Mouse (Mus musculus) right cerebral cortex, adult 18-20 months (tissue): ENCODE results near the gene 9130409I23Rik.
"Not testable (repeated sequence)": the region's sequence is repeated elsewhere in the genome, so short reads cannot be mapped to it uniquely, and the experiment has no call there.

Experiments used
- DNase-seq: peaks from one replicate; pipeline ENCODE4 v3.0.0; 2022; ENCODE audit warnings: mixed read lengths

9130409I23Rik gene

DNA sequence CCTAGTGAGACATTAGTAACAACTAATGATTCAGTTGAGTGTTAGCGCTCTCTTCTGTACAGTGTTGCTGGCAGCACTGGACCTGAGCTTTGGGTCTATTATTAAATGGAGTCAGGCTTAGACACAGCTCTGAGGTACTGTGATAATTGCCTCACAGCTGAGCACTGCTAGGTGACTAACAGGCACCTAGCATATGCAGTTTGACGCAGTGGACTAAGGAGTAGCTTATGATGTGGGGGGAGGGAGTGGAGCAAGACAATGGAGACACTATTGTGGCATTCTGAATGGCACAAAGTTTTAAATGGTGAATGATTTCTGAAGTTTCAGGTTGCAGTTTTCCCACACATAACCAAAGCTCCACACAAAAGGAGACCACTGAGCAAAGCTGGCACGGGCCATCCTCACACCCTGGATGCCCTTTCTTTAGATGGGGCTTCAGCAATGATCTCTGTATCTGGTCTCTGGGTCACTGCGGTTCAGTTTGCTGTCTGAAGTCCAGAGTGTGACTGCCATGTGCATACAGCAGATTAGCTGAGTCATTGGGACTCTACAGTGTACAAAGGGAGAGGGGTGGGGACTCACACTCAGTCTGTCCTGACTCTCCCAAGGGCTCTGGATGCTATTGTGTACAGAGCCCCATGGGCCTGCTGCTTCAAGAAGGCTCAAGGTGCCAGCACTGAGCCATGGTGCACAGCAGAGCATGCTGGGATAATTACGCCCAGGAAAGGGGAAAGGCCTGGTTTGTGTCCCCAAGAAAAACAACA lies 15.8 kb upstream of the 9130409I23Rik start:
- not testable (repeated sequence) for DNase-seq

DNA sequence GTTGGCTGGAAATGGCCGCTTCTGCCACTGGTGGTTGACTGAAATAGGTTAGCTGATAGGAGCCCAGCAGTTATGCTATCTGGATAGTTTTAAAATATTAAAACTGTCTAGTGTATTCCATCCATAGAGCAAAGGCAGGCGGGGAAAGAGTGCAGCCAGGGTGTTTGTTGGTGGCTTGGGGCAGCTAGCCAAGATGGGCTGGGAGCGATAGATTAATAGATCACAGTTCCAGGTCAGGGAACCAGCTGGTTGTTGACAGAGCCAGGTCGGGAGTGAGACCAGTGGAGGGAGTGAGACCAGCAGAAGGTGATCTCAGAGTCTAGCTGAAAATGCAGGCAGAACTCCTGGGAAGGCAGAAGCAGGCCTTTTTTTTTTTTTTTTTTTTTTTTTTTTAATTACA lies 13.4 kb upstream of the 9130409I23Rik start:
- DNase-seq, result no peak

DNA sequence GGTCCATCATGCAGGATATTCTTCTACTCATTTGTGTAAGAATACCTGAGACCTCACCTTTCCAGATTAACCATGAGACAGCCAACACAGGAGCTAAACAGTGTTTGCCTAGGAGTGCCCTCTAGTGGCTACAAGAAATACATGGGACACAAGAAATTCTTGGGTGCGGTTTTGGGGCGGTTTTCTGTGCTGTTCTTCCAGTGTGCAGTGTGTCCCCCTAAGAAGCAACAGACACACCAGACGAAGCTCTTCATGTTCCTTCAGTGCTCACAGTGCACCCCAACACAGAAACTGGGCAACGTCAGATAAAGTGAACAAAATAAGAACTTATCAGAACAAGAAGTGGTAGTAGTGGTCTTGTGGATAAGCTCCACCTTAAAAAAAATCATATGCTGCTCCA lies 11.4 kb upstream of the 9130409I23Rik start:
- DNase-seq, result peak; percentile 7

DNA sequence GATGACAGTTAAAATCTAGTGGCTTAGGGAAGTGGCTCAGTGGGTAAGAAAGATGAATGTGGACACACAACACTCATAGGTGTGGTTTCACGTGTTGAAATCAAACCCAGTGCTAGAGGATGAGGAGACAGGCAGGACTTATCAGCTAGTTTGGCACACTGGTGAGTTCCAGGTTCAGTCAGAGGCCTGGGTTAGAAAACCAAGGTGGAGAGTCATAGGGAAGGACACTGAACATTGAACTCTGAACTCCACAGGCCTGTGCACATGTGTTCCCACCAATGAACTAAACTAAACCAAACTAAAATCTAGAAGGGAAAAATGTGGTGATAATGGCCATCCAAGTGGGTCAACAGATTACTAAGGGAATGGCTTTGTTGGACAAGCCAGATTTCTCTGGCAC lies 3.5 kb upstream of the 9130409I23Rik start:
- no peak for DNase-seq

DNA sequence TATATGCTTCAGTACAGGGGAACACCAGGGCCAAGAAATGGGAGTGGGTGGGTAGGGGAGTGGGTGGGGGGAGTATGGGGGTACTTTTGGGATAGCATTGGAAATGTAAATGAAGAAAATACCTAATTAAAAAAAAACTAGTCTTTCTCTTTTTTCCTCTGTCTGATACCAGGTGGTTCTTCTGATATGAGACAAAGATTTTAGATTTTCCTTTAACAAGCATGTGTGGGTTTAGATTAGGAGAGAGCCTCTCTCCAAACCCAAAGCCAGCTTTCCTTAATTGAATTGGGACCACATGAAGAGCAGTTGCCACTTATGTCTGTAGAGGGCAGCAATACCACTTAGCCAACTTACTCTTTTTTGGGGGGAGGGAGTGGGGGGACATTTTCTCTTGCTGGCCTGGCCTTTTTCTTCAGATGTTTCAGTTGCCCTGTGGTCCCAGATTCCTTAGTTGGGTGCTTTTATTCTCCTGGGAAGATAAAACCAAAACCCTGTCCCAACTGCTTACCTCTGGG lies 1.7 kb upstream of the 9130409I23Rik start:
- no peak for DNase-seq

DNA sequence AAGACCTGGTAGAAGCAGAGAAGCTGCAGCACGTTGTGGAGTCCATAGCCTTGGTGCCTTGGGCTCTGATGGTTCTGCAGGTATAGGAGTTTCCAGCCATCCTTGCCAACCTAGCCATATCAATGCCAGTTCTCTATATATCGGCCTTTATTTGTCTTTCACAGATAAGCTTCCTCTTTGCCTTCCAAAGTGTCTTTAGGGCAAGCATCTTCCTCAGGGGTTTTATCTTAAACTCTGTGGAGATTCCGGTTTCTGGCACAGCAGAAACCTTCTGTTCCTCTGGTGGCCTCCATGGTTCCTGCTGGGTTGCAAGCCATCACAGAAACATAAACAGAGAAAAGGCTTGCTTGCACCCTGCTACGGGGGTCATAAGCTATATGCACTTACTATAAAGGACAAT lies 1.9 kb downstream of the 9130409I23Rik start:
- DNase-seq, result no peak

DNA sequence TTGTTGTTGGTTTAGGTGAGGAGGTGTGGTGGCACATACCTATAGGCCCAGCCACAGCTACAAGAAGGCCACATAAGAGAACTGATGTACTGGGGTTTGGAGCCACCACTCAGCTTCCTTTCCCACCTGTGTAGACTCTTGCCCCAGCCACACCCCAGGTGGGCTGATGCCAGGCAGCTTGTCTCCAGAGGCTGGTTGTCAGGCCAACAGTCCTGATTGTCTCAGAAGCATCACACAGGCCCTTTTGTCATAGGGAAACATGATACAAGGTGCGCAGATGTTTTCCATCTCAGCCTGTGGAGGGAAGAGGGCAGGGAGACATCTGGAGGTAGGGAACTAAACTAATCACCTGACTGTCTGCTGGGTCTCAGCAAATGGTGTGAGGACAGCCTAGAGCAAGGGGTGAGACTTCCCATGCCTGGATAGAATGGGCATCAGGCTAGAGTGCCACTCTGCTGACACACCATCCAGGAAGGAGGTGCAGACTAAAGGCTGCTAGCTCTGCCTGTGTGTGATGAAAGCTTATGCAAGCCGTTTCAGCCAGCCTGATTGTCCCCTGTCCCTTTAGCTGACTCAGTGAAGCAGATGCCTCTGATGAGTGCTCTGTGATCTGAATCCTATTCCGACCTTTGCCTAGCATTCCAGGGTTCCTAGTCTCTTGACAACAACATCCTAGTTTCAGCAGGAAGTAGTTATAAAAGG lies 10.9 kb downstream of the 9130409I23Rik start:
- DNase-seq, result no peak

DNA sequence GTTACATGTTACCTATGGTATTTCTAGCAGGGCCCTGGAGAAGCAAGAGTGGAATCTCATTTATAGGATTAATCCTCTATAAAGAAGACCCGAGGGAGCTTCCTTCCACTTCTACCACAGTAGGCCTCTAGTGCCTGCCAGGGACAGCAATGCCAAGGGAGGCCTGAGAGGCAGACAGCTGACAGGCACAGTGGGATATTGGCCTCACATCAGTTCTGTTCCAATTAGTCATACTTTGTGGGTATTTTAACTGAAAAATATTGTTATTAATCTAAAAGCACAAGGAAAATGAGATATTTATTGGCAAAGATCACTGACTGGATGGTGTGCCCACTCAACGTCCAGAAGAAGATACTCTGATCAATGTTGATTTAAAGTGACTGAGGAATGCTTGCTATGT lies 13.0 kb downstream of the 9130409I23Rik start:
- DNase-seq, result no peak

DNA sequence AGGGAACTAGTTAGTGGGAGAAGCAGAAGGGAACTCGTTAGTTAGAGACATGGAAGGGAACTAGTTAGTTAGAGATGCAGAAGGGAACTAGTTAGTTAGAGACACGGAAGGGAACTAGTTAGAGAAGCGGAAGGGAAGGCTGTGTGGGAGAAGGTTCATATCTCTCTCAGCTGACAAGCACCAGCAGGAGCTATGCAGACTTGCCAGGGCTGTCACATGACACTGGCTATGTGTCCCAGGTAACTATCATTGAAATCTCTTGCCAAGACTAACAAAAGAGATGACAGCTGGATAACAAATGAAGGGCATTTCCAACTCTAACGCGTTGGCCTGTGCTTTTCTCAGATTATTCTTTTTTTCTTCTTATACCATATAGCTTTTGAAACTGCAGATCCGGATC lies 13.6 kb downstream of the 9130409I23Rik start:
- no peak for DNase-seq

DNA sequence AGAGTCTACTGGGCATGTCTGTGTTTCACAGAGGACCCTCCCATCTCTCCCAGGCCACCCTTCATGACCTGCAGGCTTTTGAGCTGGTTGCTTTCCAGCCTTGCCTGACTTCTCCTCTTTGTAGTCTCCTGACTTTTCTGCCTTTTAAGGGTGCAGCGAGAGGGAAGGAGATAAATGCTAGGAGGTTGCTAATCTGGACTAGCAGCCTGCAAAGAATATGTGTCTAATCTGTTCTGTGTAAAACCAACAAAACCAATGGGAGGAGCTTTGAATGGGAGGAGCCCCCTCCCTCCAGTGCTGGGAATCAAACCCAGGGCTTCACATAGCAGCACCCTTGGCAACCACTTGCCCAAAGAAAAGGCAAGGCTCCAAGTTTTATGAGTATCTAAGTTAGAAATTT lies 17.3 kb downstream of the 9130409I23Rik start:
- no peak for DNase-seq

DNA sequence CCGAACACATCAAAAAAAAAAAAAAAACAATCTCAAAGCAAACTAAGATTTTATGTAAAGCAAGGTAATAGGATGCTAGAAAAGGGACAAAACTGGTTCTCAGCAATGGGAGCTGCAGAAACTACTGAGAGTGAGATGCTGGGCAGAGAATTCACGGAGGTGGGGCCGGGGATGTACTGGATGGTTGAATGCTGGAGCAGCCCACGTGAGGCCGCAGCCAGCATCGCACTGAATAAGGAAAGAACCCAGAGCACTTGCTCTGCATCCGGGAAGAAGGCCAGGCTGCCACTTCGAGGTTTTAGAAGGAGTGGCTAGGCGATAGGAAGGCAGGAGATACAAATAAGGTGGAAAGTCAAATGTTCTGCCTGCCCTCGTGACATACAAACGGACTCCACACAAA lies 18.6 kb downstream of the 9130409I23Rik start:
- DNase-seq, result peak; percentile 58

DNA sequence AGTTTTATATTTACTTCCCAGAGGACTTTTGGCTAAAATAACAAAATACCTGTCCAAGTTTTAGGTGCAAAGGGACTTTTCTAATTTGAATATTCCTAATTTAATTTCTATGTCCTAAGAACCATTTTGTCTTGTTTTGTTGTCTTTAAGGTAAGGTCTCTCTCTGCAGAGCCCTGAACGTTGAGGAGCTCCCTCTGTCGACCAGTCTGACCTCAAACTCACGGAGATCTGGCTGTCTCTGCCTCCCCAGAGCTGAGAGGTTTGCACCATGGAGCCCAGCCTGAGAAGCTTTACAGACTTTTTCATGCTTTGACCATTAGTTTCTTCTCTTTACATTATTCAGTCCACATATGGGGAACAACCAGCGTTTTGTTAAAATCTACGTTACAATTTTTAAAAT lies 22.0 kb downstream of the 9130409I23Rik start:
- no peak for DNase-seq

DNA sequence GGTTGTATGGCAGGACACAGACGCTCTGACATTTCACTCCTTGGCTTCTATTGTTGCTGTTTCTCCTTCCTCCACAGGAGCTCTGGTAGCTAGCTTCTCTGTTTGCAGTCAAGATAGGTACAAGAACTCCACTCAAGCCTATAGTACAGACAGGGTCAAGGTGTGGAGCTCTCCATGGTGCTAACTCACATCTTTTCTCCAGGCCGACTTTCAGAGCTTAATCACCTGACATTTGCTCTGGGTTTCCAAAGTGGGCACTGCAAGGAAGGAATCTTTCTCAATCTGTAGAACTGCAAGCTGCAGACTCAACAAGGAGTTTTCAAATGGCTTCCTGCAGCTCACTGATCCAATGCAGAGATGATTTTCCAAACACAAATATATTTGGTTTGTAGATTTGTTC lies 33.0 kb downstream of the 9130409I23Rik start:
- DNase-seq, result no peak

DNA sequence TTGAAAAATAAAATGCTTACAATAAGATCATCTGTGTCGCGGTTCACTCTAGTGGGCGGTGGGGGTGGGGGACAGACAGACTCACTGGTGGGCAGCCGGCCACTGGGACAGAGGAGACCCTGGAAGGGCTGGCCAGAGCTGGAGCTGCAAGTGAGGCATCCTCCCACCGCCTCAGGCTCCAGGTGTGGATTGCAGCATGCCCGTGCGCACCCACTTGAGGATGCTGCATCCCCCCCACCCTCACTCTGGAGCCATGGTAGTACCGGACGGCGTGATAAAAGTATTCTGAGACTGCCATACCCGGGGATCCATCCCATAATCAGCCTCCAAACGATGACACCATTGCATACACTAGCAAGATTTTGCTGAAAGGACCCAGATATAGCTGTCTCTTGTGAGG lies 39.0 kb downstream of the 9130409I23Rik start:
- DNase-seq, result no peak
